Mouse (Mus musculus) forelimb bud, embryonic 11.5 days (tissue): ENCODE measurements at regions not wholly inside any gene's neighbourhood (a gene's known extent, or its start where the extent isn't known, plus 50 kb on each side); places are given as distances from the start of the nearest gene placed in this dataset.
"Not testable (repeated sequence)": the region's sequence is repeated elsewhere in the genome, so short reads cannot be mapped to it uniquely, and the experiment has no call there.

ENCODE experiments used
- DNase-seq: peaks from one replicate; pipeline ENCODE4 v3.0.0-alpha.2; 2012; ENCODE audit warnings: low read depth, low spot score

GRCm38 (mm10) chr9:115775112-115775511 is 134.1 kb upstream of the Gadl1 start:
- no peak for DNase-seq

GRCm38 (mm10) chr9:115775858-115776257 is 133.4 kb upstream of the Gadl1 start:
- DNase-seq, result no peak

- no peak for DNase-seq
These were observed 132.0 kb upstream of the Gadl1 start for GRCm38 (mm10) chr9:115777097-115777864.

GRCm38 (mm10) chr9:115778862-115779261 is 130.4 kb upstream of the Gadl1 start:
- no peak for DNase-seq

- no peak for DNase-seq
These were observed 109.9 kb upstream of the Gadl1 start for GRCm38 (mm10) chr9:115799330-115799729.

- DNase-seq, result no peak
These were observed 108.6 kb upstream of the Gadl1 start for GRCm38 (mm10) chr9:115800624-115801023.

GRCm38 (mm10) chr9:115803071-115803470 is 106.2 kb upstream of the Gadl1 start:
- no peak for DNase-seq

GRCm38 (mm10) chr9:115805224-115805623 is 104.0 kb upstream of the Gadl1 start:
- DNase-seq, result no peak

GRCm38 (mm10) chr9:115806018-115806702 is 103.1 kb upstream of the Gadl1 start:
- DNase-seq, result no peak

GRCm38 (mm10) chr9:115840186-115840585 is 69.1 kb upstream of the Gadl1 start:
- no peak for DNase-seq

- DNase-seq, result no peak
These were observed 68.5 kb upstream of the Gadl1 start for GRCm38 (mm10) chr9:115840791-115841190.

- DNase-seq, result no peak
These were observed 67.6 kb upstream of the Gadl1 start for GRCm38 (mm10) chr9:115841684-115842083.

- no peak for DNase-seq
These were observed 64.9 kb upstream of the Gadl1 start for GRCm38 (mm10) chr9:115844340-115844739.

- no peak for DNase-seq
These were observed 64.2 kb upstream of the Gadl1 start for GRCm38 (mm10) chr9:115845091-115845490.

GRCm38 (mm10) chr9:115847289-115848074 is 61.8 kb upstream of the Gadl1 start:
- DNase-seq, result peak; percentile 52

GRCm38 (mm10) chr9:115853210-115853842 is 55.9 kb upstream of the Gadl1 start:
- DNase-seq, result not testable (repeated sequence)

GRCm38 (mm10) chr9:115857301-115857700 is 52.0 kb upstream of the Gadl1 start:
- no peak for DNase-seq

GRCm38 (mm10) chr9:115858848-115859247 is 50.4 kb upstream of the Gadl1 start:
- DNase-seq, result no peak
